Mouse (Mus musculus): ENCODE data around the gene Dmrt3.
A peak's percentile ranks its signal among the peaks of the same experiment; 100 is the strongest.

Dmrt3 gene

GRCm38 (mm10) chr19:25622291-25623251 is 12.5 kb downstream of the Dmrt3 start:
- peak; percentile 83 for DNase-seq (ENCODE audit: low spot score)

- DNase-seq (ENCODE audit: low spot score): peak; percentile 46
Measured at GRCm38 (mm10) chr19:25628490-25628889, 18.4 kb downstream of the Dmrt3 start.

GRCm38 (mm10) chr19:25635119-25635518 is 25.0 kb downstream of the Dmrt3 start:
- no peak for DNase-seq (ENCODE audit: low spot score)

DNA sequence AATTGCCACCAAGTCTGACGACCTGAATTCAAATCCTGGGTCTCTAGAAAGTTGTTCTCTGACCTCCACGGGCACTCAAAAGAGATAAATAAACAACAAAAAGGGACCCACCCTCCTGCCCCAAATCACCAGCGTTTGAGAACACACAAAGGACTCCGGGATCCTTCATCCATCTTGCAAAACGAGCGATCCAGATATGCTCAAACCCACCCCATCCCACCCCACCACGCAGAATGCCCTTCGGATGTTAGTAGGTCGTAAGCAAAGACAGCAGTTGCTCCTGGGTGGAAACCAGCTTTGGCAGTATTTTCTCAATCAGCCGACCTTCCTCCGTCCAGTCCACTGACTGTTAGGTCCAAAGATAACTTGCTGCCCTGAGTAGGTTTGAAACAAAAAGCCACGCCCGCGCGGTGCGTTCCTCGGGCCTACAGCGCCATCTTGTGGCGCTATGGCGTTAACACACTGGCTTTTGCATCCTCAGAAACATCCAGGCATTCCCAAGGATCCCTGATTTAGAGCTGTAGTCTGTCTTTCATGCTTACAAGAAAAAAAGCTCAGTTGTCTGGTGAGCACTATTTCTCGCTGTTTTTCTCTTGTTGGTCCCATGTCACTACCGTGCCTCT is 25.6 kb downstream of the Dmrt3 start:
- DNase-seq (ENCODE audit: low spot score): peak; percentile 65

DNA sequence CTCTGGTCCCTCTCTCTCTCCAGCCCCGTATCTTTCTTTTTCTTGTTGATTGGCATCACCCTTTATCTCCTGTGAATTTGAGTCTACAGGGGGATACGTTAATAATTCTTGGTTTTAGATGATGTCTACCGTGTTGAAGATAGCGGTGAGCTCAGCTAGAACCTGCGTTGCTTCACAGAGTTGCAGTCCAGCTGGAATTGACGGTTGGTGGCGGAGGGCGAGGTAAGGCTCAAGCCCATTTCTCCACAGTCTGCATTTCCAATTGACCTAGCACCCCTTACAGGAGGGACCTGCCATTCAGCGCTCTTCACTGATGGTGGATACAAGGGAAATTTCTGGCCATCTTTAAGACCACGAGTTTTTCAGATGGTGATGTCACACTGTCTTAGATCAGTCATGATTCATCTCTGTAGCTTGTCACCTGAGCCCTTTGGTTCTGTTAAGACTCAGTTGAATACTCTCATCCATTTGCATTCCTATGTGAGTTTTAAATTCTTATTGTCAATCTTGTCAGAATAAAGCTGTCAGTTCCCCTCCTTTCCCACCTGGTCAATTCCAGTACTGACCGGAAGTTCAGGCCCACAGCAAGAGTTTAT is 28.8 kb downstream of the Dmrt3 start:
- DNase-seq (ENCODE audit: low spot score): no peak

DNA sequence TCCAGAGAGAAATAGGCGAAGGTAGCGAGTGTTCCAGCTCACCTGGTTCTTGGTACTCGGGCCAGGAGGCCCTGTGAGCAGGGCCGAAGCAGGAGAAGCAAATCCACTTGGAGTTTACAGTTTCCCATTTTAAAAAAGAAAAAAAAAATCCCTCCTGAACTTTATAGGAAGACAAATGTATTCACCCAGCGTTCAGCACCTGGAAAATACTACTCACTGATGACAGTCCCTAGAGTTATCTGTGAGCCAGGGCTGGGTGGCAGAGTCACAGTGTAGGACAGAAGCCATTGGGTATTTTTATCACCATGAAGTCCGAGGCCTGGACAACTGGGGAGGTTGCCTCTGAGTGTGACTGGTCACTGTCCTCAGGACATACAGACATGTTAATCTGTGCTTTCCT is 31.7 kb downstream of the Dmrt3 start:
- no peak for DNase-seq (ENCODE audit: low spot score)

DNA sequence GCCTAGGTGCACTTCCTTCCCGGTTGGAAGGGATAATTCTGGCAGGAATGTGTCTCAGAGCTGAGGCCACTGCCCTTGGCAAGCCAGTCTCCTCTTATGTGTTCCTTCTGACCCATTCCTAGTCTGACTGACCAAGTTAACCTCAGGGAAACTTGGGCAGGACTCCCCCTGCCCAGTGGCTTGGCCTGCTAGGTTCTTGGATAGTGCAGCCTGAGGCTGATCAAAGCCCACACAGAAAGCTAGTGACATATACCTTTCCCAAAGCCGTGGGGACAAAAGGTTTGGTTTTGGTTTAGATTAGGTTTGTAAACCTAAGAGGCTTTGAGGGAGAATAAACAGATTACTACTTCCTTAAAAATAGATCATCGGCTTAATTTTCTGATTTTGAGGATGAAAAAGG is 37.0 kb downstream of the Dmrt3 start:
- DNase-seq (ENCODE audit: low spot score): no peak

- DNase-seq (ENCODE audit: low spot score): no peak
Measured at GRCm38 (mm10) chr19:25648701-25649100, 38.6 kb downstream of the Dmrt3 start.

DNA sequence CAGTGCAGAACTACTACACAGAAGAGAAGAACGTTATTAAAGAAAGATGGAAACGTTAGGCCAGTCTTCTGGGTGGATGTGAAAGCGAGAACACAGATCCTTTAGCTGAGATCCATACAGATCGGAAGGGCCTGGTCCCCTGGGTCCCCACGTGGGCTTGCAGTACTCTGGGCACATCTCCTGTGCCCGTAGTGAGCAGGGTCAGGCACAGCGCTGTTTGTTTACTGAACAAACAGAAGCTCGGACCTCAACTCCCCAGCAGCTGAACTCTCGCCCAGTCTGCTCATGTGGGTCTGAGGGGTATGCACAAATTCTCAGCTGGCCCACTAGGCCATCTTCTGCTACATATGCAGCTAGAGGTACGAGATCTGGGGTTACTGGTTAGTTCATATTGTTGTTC is 40.4 kb downstream of the Dmrt3 start:
- no peak for DNase-seq (ENCODE audit: low spot score)

GRCm38 (mm10) chr19:25652560-25652959 is 42.5 kb downstream of the Dmrt3 start:
- DNase-seq (ENCODE audit: low spot score): no peak

- no peak for DNase-seq (ENCODE audit: low spot score)
Measured at GRCm38 (mm10) chr19:25654034-25654749, 44.1 kb downstream of the Dmrt3 start.

DNA sequence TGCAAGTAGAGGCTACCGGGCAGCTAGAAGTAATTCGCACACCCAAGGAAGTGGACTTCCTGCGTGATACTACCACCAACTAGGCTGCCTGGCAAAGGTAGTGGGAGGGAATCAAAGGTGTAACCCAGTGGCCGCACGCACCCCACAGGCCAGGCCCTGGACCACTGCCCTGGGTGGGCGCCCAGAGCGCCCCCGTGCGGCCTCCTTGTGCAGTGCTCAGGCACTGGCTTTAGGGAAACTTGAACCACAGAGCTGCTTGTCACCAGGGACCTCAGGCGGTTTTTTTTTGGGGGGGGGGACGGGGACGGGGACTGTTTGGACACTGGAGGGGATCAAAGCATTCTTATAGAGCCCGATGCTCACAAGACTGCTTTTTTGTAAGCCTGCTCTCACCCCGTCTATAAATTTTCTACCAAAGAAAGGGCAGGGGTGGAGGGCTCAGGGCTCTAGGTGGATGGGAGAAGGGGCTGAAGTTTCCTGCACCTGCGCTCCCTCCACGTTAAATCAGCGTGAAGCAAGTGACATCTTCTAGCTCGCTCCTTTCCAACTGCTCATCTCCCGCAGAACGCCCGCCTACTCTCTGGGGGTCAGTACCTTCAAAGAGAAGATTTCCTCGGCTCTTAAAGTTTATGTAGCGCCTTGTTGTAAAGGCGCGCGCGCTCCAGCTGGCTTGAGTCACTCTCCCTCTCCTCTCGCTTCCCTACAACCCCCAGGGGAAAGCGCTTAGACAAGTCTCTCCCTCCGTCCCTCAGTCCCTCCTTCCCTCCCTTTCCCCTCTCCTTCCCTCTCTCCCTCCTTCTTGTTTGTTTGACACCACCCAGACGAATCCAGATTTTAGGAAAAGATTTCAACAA is 55.6 kb downstream of the Dmrt3 start:
- peak; percentile 48 for DNase-seq (ENCODE audit: low spot score)

- no peak for DNase-seq (ENCODE audit: low spot score)
Measured at GRCm38 (mm10) chr19:25667836-25668235, 57.7 kb downstream of the Dmrt3 start.

DNA sequence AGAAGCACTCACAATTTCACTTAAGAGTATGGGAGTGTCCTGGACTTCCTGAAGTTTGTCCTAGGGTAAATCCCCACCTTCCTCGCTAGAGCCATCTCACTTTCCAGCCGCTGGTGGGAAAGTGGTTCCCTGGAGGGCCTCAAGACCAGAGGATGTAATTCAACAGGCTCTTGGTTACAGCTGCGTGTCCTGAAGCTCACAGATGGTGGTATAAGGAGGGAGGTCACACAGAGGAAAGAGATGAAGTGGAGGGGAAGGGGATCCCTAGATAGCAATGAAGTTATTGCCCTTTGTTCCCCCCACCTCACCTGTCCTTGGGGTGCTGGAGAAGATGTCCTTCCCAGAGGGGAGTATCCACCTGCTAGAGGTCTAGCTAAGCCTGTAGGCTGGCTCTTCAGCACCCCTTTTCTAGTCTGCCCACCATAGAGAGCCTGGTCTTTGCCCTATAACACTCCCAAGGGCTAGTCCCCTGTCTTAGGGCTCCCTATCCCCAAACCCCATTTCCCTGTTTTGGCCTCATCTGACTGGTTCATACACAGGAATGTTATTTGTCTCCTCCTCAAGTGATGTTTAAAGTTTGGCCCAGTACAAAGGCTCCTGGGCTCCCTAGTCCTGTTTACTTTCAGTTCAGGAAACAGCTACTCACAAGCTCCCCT is 59.6 kb downstream of the Dmrt3 start:
- DNase-seq (ENCODE audit: low spot score): no peak

DNA sequence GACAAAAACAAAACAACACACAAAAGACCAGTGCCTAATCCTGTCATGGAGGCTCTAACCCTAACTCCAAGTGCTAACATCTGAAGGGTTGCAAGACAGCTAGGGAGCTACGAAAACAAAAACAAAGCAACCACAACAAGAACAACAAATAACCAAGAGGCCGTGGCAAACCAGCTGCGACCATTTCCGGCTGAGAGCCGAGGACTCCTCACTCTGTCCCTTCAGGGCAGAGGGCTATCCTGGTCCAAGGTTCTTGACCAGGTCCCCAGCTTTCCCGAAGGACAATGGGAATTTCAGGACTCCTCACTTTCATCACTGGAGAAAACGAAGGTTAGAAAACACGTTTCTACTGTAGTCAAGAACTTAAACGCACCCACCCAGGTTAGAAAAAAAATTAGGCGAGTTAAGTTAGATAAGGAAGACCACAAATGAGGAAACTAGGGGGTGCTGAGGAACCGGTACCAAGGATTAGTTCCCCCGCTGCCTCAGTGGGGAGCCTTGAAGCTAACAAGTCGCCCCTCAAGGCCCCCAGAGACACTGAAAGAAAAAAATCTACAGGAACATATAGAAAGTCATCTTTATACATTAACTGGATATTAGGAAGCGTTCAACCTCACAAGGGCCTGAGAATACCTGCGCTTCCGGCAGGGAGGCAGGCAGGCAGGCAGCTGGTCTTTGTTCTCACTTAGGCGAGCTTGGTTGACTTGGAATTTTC is 60.6 kb downstream of the Dmrt3 start:
- DNase-seq (ENCODE audit: low spot score): no peak

GRCm38 (mm10) chr19:25671681-25672080 is 61.6 kb downstream of the Dmrt3 start:
- DNase-seq (ENCODE audit: low spot score): no peak

- peak; percentile 83 for DNase-seq (ENCODE audit: low spot score)
Measured at GRCm38 (mm10) chr19:25672101-25672950, 62.2 kb downstream of the Dmrt3 start, which contains the start of gene Dmrt2. Gene Dmrt2 (plus strand): TSS chr19:25672411.
